Mouse (Mus musculus) small intestine, adult 2 months (tissue): ENCODE data around the gene Gstm1.

ENCODE experiments used
- CTCF ChIP-seq: fragments of 200-500 bp; IDR thresholded peaks from 2 replicates; pipeline ENCODE4 v1.5.1; 2012; ENCODE audit warnings: low read depth, mild to moderate bottlenecking, control low read depth, inconsistent platforms, low read length, moderate library complexity, mixed read lengths; ENCODE audit not compliant: insufficient replicate concordance, insufficient read length; ENCODE audit errors: extremely low read depth
- POLR2A ChIP-seq: fragments of 200-500 bp; IDR thresholded peaks from 2 replicates; pipeline ENCODE4 v1.6.1; 2012; ENCODE audit warnings: low read depth, mild to moderate bottlenecking, control low read depth, inconsistent platforms, low read length, moderate library complexity

- TF ChIP-seq POLR2A (no peak), CTCF (no peak)
Measured at GRCm38 (mm10) chr3:108050493-108050892, 32.7 kb upstream of the Gstm1 start.
